In genomic region chr13:49056304-49056703, GRCm38 (mm10) we compare ENCODE assay signal across 19 mouse cellular contexts.
DNase-seq lines count a peak whose midpoint lies in the region; ATAC-seq lines count a peak whose summit lies in the region.
"Had no signal": no experiment of that assay in that cellular context is flagged by ENCODE, and none has a peak within 500 bp of the region (broad histone marks: within the 10 kb centered on the region; RNA-seq: fewer than 3 reads in every experiment).

No protein-coding gene starts in this region.

- H3K4me2 ChIP-seq in midbrain, embryonic 11.5 days, result no peak overlapping the region
- H3K4me2 ChIP-seq: embryonic facial prominence, embryonic 12.5 days; forebrain, embryonic 13.5 days; forebrain, embryonic 15.5 days had no signal

- no peak overlapping the region for H3K4me3 ChIP-seq in midbrain, embryonic 11.5 days (ENCODE audit: low read depth, low read length)
- H3K4me3 ChIP-seq in midbrain, embryonic 10.5 days, result no peak overlapping the region
- H3K4me3 ChIP-seq: embryonic facial prominence, embryonic 10.5 days; embryonic facial prominence, embryonic 12.5 days; forebrain, embryonic 13.5 days; forebrain, embryonic 15.5 days had no signal

- DNase-seq in midbrain, embryonic 11.5 days (ENCODE audit: low spot score, missing footprints), result peak; percentile 85
- DNase-seq in midbrain, embryonic 10.5 days (ENCODE audit: low spot score), result no peak
- DNase-seq in mesoderm, embryonic 11.5 days (ENCODE audit: low read depth, low spot score), result peak; percentile 41
- no peak for DNase-seq in urinary bladder, postnatal 10 days (ENCODE audit: low spot score)
- DNase-seq: adrenal gland, adult 2 months; adrenal gland, postnatal 10 days; adrenal gland, postnatal 25 days; cerebellum, adult 11 months; cerebellum, adult 18-20 months; cerebellum, adult 8-10 months; cerebellum, adult 9-11 months; cerebellum, postnatal 14 days; cerebellum, postnatal 36 days had no signal

- WGBS in midbrain, embryonic 11.5 days, result 92% methylated on average over 4 of the region's 4 CpGs
- 92% methylated on average over 4 of the region's 4 CpGs for WGBS in midbrain, embryonic 10.5 days

- H3K9me3 ChIP-seq in midbrain, embryonic 11.5 days (ENCODE audit: control insufficient read depth, low read length), result no peaks in the 10 kb centered on the region
- H3K9me3 ChIP-seq in midbrain, embryonic 10.5 days (replicated peaks), result no peaks in the 10 kb centered on the region
- H3K9me3 ChIP-seq: embryonic facial prominence, embryonic 10.5 days; embryonic facial prominence, embryonic 12.5 days; forebrain, embryonic 13.5 days; forebrain, embryonic 15.5 days had no signal

- H3K27me3 ChIP-seq in midbrain, embryonic 11.5 days (ENCODE audit: control insufficient read depth, insufficient read depth, low read length), result no peaks in the 10 kb centered on the region
- H3K27me3 ChIP-seq in midbrain, embryonic 10.5 days (ENCODE audit: low read depth, poor library complexity, severe bottlenecking), result no peaks in the 10 kb centered on the region
- H3K27me3 ChIP-seq: embryonic facial prominence, embryonic 12.5 days; forebrain, embryonic 13.5 days; forebrain, embryonic 15.5 days had no signal

- H3K36me3 ChIP-seq in midbrain, embryonic 11.5 days (ENCODE audit: control insufficient read depth, insufficient read depth, low read length), result no peaks in the 10 kb centered on the region
- H3K36me3 ChIP-seq in midbrain, embryonic 10.5 days, result peaks cover 54% of the 10 kb centered on the region

- no peak overlapping the region for H3K27ac ChIP-seq in midbrain, embryonic 11.5 days (ENCODE audit: low read depth, low read length)
- H3K27ac ChIP-seq in midbrain, embryonic 10.5 days (replicated peaks), result no peak overlapping the region
- H3K27ac ChIP-seq: embryonic facial prominence, embryonic 10.5 days; embryonic facial prominence, embryonic 12.5 days; forebrain, embryonic 13.5 days; forebrain, embryonic 15.5 days had no signal

- H3K9ac ChIP-seq in midbrain, embryonic 11.5 days (ENCODE audit: low read length), result no peak overlapping the region
- H3K9ac ChIP-seq: embryonic facial prominence, embryonic 12.5 days; forebrain, embryonic 13.5 days; forebrain, embryonic 15.5 days; forebrain, postnatal 0 days had no signal

- ATAC-seq in midbrain, embryonic 11.5 days (ENCODE audit: low FRiP score), result no peak
- 0 out of 2 replicates have a peak, but pooled peaks have one; percentile 9 for ATAC-seq in common myeloid progenitor, adult 5-6 weeks (replicated peaks; ENCODE audit: low read depth, poor library complexity, severe bottlenecking)
- ATAC-seq: forebrain, embryonic 13.5 days; forebrain, embryonic 15.5 days; forebrain, postnatal 0 days had no signal

- no peaks in the 10 kb centered on the region for H3K4me1 ChIP-seq in midbrain, embryonic 11.5 days (ENCODE audit: control insufficient read depth, insufficient read depth, low read length)
- no peaks in the 10 kb centered on the region for H3K4me1 ChIP-seq in midbrain, embryonic 10.5 days
- H3K4me1 ChIP-seq: embryonic facial prominence, embryonic 12.5 days; forebrain, embryonic 13.5 days; forebrain, embryonic 15.5 days had no signal

Comparison
In these comparisons a context has a peak if more than half of its experiments do, and no peak if none do; other contexts are left out.
1. DNase-seq: peak in midbrain, embryonic 11.5 days (single experiment) and mesoderm, embryonic 11.5 days (single experiment); none in midbrain, embryonic 10.5 days (single experiment) and urinary bladder, postnatal 10 days (single experiment).